Mouse (Mus musculus) embryonic facial prominence, embryonic 11.5 days (tissue): ENCODE measurements at regions not wholly inside any gene's neighbourhood (a gene's known extent, or its start where the extent isn't known, plus 50 kb on each side); places are given as distances from the start of the nearest gene placed in this dataset.

ENCODE experiments used
- ATAC-seq: fragments of 200-750 bp; cut with Nextera tagmentation; replicated peaks from 2 replicates; pipeline ENCODE4 v1.8.0; 2017; ENCODE audit warnings: low read depth; ENCODE audit not compliant: insufficient number of reproducible peaks, low FRiP score, low TSS enrichment
- DNase-seq: peaks from one replicate; pipeline ENCODE4 v3.0.0-alpha.2; 2015; ENCODE audit warnings: low spot score
- H3K27ac ChIP-seq: fragments of 300-500 bp; sonication (generic); replicated peaks from 2 replicates; pipeline ENCODE4 v1.5.1; 2014; ENCODE audit warnings: mild to moderate bottlenecking, low read depth, low read length, control low read depth
- H3K27me3 ChIP-seq: fragments of 300-500 bp; sonication (generic); 2 replicates; pipeline ENCODE4 v1.6.1; 2014; ENCODE audit warnings: mild to moderate bottlenecking, low read length, moderate library complexity, mixed read lengths; ENCODE audit not compliant: control insufficient read depth, insufficient read depth
- H3K36me3 ChIP-seq: fragments of 300-500 bp; sonication (generic); replicated peaks from 2 replicates; pipeline ENCODE4 v1.6.1; 2014; ENCODE audit warnings: low read depth, mild to moderate bottlenecking, low read length, moderate library complexity, mixed read lengths; ENCODE audit not compliant: control insufficient read depth, insufficient read depth
- H3K4me1 ChIP-seq: fragments of 300-500 bp; sonication (generic); 2 replicates; pipeline ENCODE4 v1.6.1; 2014; ENCODE audit warnings: low read length, mixed read lengths; ENCODE audit not compliant: control insufficient read depth, insufficient read depth
- H3K4me2 ChIP-seq: fragments of 300-500 bp; sonication (generic); 2 replicates; pipeline ENCODE4 v1.6.1; 2014; ENCODE audit warnings: low read depth, mild to moderate bottlenecking, control low read depth, low read length, moderate library complexity
- H3K4me3 ChIP-seq: fragments of 300-500 bp; sonication (generic); 2 replicates; pipeline ENCODE4 v1.5.1; 2014; ENCODE audit warnings: low read depth, low read length, control low read depth
- H3K9ac ChIP-seq: fragments of 300-500 bp; sonication (generic); replicated peaks from 2 replicates; pipeline ENCODE4 v1.6.1; 2014; ENCODE audit warnings: mild to moderate bottlenecking, control low read depth, low read length
- H3K9me3 ChIP-seq: fragments of 300-500 bp; sonication (generic); replicated peaks from 2 replicates; pipeline ENCODE4 v1.6.1; 2016; ENCODE audit warnings: mild to moderate bottlenecking, low read length, inconsistent platforms, mixed read lengths; ENCODE audit not compliant: control insufficient read depth
- WGBS: fragments of 180-500 bp; shearing (Covaris S2); extraction: QIAGEN DNeasy Blood & Tissue Kit; methylation state at CpG from one replicate; pipeline ENCODE4 v1.1.7; 2014; 5-methylcytosine and 5-hydroxymethylcytosine counted together

GRCm38 (mm10) chr1:41551271-41551670 is 745.9 kb downstream of the Tmem182 start:
- H3K9ac ChIP-seq = no peak overlapping the region
- WGBS = 89% methylated on average over 1 of the region's 1 CpGs
- no peaks in the 10 kb centered on the region for H3K4me1 ChIP-seq
- H3K27ac ChIP-seq = no peak overlapping the region
- no peak for ATAC-seq
- no peaks in the 10 kb centered on the region for H3K36me3 ChIP-seq
- no peak overlapping the region for H3K4me3 ChIP-seq
- no peaks in the 10 kb centered on the region for H3K9me3 ChIP-seq
- H3K4me2 ChIP-seq = no peak overlapping the region
- no peaks in the 10 kb centered on the region for H3K27me3 ChIP-seq
- no peak for DNase-seq

- Histone ChIP-seq H3K4me1 (no peaks in the 10 kb centered on the region), H3K4me3 (no peak overlapping the region), H3K9ac (no peak overlapping the region), H3K9me3 (no peaks in the 10 kb centered on the region), H3K27me3 (no peaks in the 10 kb centered on the region), H3K36me3 (no peaks in the 10 kb centered on the region), H3K27ac (no peak overlapping the region), H3K4me2 (no peak overlapping the region)
- ATAC-seq (no peak), DNase-seq (no peak)
- WGBS = 60% methylated on average over 2 of the region's 2 CpGs
Measured at GRCm38 (mm10) chr1:41555607-41556006, 750.2 kb downstream of the Tmem182 start.

- no peak for ATAC-seq
- DNase-seq = no peak
- WGBS = 76% methylated on average over 17 of the region's 17 CpGs
Measured at GRCm38 (mm10) chr1:41559101-41559665, 753.8 kb downstream of the Tmem182 start.

GRCm38 (mm10) chr1:41559991-41560390 is 754.6 kb downstream of the Tmem182 start:
- DNase-seq (no peak), ATAC-seq (no peak)
- Histone ChIP-seq H3K36me3 (no peaks in the 10 kb centered on the region), H3K27ac (no peak overlapping the region), H3K4me3 (no peak overlapping the region), H3K9me3 (no peaks in the 10 kb centered on the region), H3K9ac (no peak overlapping the region), H3K27me3 (no peaks in the 10 kb centered on the region), H3K4me2 (no peak overlapping the region), H3K4me1 (no peaks in the 10 kb centered on the region)
- WGBS = 84% methylated on average over 3 of the region's 3 CpGs

More at GRCm38 (mm10) chr1:41559101-41559665, 753.8 kb downstream of the Tmem182 start:
- no peaks in the 10 kb centered on the region for H3K9me3 ChIP-seq
- H3K4me3 ChIP-seq = no peak overlapping the region
- H3K4me1 ChIP-seq = no peaks in the 10 kb centered on the region
- H3K27ac ChIP-seq = no peak overlapping the region
- no peaks in the 10 kb centered on the region for H3K27me3 ChIP-seq
- no peak overlapping the region for H3K9ac ChIP-seq
- no peak overlapping the region for H3K4me2 ChIP-seq
- H3K36me3 ChIP-seq = no peaks in the 10 kb centered on the region

- no peak overlapping the region for H3K27ac ChIP-seq
- H3K27me3 ChIP-seq = no peaks in the 10 kb centered on the region
- 90% methylated on average over 5 of the region's 5 CpGs for WGBS
- H3K9ac ChIP-seq = no peak overlapping the region
- ATAC-seq (no peak), DNase-seq (no peak)
- H3K36me3 ChIP-seq = no peaks in the 10 kb centered on the region
- no peaks in the 10 kb centered on the region for H3K9me3 ChIP-seq
- no peak overlapping the region for H3K4me3 ChIP-seq
- no peak overlapping the region for H3K4me2 ChIP-seq
- no peaks in the 10 kb centered on the region for H3K4me1 ChIP-seq
Measured at GRCm38 (mm10) chr1:41603471-41603870, 798.1 kb downstream of the Tmem182 start.

- no peaks in the 10 kb centered on the region for H3K36me3 ChIP-seq
- H3K27me3 ChIP-seq = no peaks in the 10 kb centered on the region
- no peaks in the 10 kb centered on the region for H3K9me3 ChIP-seq
- no peak overlapping the region for H3K4me3 ChIP-seq
- no peaks in the 10 kb centered on the region for H3K4me1 ChIP-seq
- DNase-seq = peak; percentile 26
- H3K9ac ChIP-seq = no peak overlapping the region
- H3K27ac ChIP-seq = no peak overlapping the region
- no peak overlapping the region for H3K4me2 ChIP-seq
- WGBS = 81% methylated on average over 14 of the region's 14 CpGs
- no peak for ATAC-seq
Measured at GRCm38 (mm10) chr1:41604996-41605747, 799.8 kb downstream of the Tmem182 start.

- H3K9ac ChIP-seq = no peak overlapping the region
- no peaks in the 10 kb centered on the region for H3K27me3 ChIP-seq
- 66% methylated on average over 3 of the region's 3 CpGs for WGBS
- no peak overlapping the region for H3K4me2 ChIP-seq
- no peak overlapping the region for H3K27ac ChIP-seq
- DNase-seq = no peak
- no peaks in the 10 kb centered on the region for H3K4me1 ChIP-seq
- H3K36me3 ChIP-seq = no peaks in the 10 kb centered on the region
- H3K4me3 ChIP-seq = no peak overlapping the region
- H3K9me3 ChIP-seq = no peaks in the 10 kb centered on the region
- no peak for ATAC-seq
Measured at GRCm38 (mm10) chr1:41605748-41606131, 800.3 kb downstream of the Tmem182 start.

GRCm38 (mm10) chr1:41610783-41611182 is 805.4 kb downstream of the Tmem182 start:
- no peak overlapping the region for H3K9ac ChIP-seq
- no peak overlapping the region for H3K4me3 ChIP-seq
- no peaks in the 10 kb centered on the region for H3K27me3 ChIP-seq
- DNase-seq (no peak), ATAC-seq (no peak)
- no peaks in the 10 kb centered on the region for H3K4me1 ChIP-seq
- no peak overlapping the region for H3K4me2 ChIP-seq
- H3K27ac ChIP-seq = no peak overlapping the region
- no peaks in the 10 kb centered on the region for H3K36me3 ChIP-seq
- WGBS = 65% methylated on average over 8 of the region's 8 CpGs
- H3K9me3 ChIP-seq = no peaks in the 10 kb centered on the region
